Mouse (Mus musculus): ENCODE measurements around the gene Ptprs. TPM values are rescaled to one million over a fixed set of nuclear protein-coding genes. Genes with fewer than 3 reads are reported as not detected.

Ptprs gene
- total and polyA plus RNA-seq, 3 experiments = 51.6 to 324 (median 80.9) TPM

- no peaks in the 10 kb centered on the region for H3K9me3 ChIP-seq (replicated peaks; ENCODE audit: insufficient read depth, low read length)
- H3K4me3 ChIP-seq (ENCODE audit: control insufficient read depth in 1 of 2, insufficient read depth in 1 of 2, low read depth in 2 of 2, low read length in 2 of 2) = no peak overlapping the region
- no peaks in the 10 kb centered on the region for H3K79me2 ChIP-seq (ENCODE audit: control insufficient read depth, insufficient read depth, low read length, poor library complexity)
- H3K4me1 ChIP-seq (ENCODE audit: control insufficient read depth in 1 of 2, insufficient read depth in 2 of 2, low read length in 2 of 2) = no peaks in the 10 kb centered on the region
- no peak overlapping the region for H3K27ac ChIP-seq (ENCODE audit: control insufficient read depth, low read depth, low read length)
- H3K9ac ChIP-seq (ENCODE audit: control insufficient read depth, low read depth, low read length, poor library complexity, severe bottlenecking) = no peak overlapping the region
- DNase-seq (ENCODE audit: low read depth, low spot score) = no peak
- no peaks in the 10 kb centered on the region for H3K36me3 ChIP-seq (ENCODE audit: control insufficient read depth in 1 of 2, insufficient read depth in 2 of 2, low read length in 2 of 2)
- TF ChIP-seq POLR2A (IDR thresholded peaks at IDR 0.05; ENCODE audit: control insufficient read depth in 1 of 2, insufficient read depth in 1 of 2, low read depth in 1 of 2, low read length in 2 of 2, poor library complexity in 1 of 2) = no peak
- TF ChIP-seq USF1 (IDR thresholded peaks at IDR 0.05; ENCODE audit: low read depth, low read length) = no peak
- no peak for TF ChIP-seq TAL1 (IDR thresholded peaks at IDR 0.05; ENCODE audit: low read length)
- no peak for TF ChIP-seq E2F4 (IDR thresholded peaks at IDR 0.05; ENCODE audit: borderline replicate concordance, low read depth, low read length)
- TF ChIP-seq RAD21 (IDR thresholded peaks at IDR 0.05; ENCODE audit: low read depth, low read length) = no peak
- no peak for TF ChIP-seq CTCF (IDR thresholded peaks at IDR 0.05 in 2 of 3, conservative IDR thresholded peaks at IDR 0.05 in 1 of 3; ENCODE audit: control insufficient read depth in 1 of 3, insufficient read depth in 1 of 3, low read depth in 2 of 3, low read length in 3 of 3, poor library complexity in 1 of 3, severe bottlenecking in 1 of 3)
- TF ChIP-seq ZKSCAN1 (IDR thresholded peaks at IDR 0.05; ENCODE audit: low read depth, low read length) = no peak
- TF ChIP-seq ZNF384 (IDR thresholded peaks at IDR 0.05; ENCODE audit: low read depth, low read length) = no peak
- TF ChIP-seq KAT2A (conservative IDR thresholded peaks at IDR 0.05; ENCODE audit: low read depth, low read length) = no peak
- no peak for TF ChIP-seq NRF1 (IDR thresholded peaks at IDR 0.05; ENCODE audit: insufficient read depth, low read depth, low read length, poor library complexity, severe bottlenecking)
- TF ChIP-seq GATA1 (IDR thresholded peaks at IDR 0.05; ENCODE audit: low read depth, low read length) = no peak
- TF ChIP-seq UBTF (IDR thresholded peaks at IDR 0.05; ENCODE audit: borderline replicate concordance, insufficient read depth, low read depth, low read length) = no peak
- TF ChIP-seq MAFK (IDR thresholded peaks at IDR 0.05; ENCODE audit: borderline replicate concordance, low read depth, low read length) = no peak
- TF ChIP-seq ZC3H11A (IDR thresholded peaks at IDR 0.05; ENCODE audit: low read depth, low read length) = no peak
- no peak for TF ChIP-seq CHD1 (IDR thresholded peaks at IDR 0.05; ENCODE audit: low read depth, low read length)
- no peak for TF ChIP-seq USF2 (IDR thresholded peaks at IDR 0.05; ENCODE audit: borderline replicate concordance in 1 of 2, insufficient read depth in 1 of 2, low read depth in 1 of 2, low read length in 2 of 2)
- no peak for TF ChIP-seq NELFE (IDR thresholded peaks at IDR 0.05; ENCODE audit: low read depth, low read length)
- TF ChIP-seq MEF2A (IDR thresholded peaks at IDR 0.05; ENCODE audit: extremely low read depth, insufficient replicate concordance, low read depth, low read length, poor library complexity, severe bottlenecking) = no peak
- no peak for TF ChIP-seq JUND (IDR thresholded peaks at IDR 0.05; ENCODE audit: low read depth, low read length)
- no peaks in the 10 kb centered on the region for H3K27me3 ChIP-seq (ENCODE audit: control insufficient read depth in 1 of 2, insufficient read depth in 2 of 2, low read length in 2 of 2)
Measured at GRCm38 (mm10) chr17:56514916-56515315, 38.6 kb upstream of the Ptprs start.

GRCm38 (mm10) chr17:56514330-56514729 is 38.0 kb upstream of the Ptprs start:
- H3K36me3 ChIP-seq (ENCODE audit: control insufficient read depth in 1 of 2, insufficient read depth in 2 of 2, low read length in 2 of 2) = no peaks in the 10 kb centered on the region
- no peaks in the 10 kb centered on the region for H3K9me3 ChIP-seq (replicated peaks; ENCODE audit: insufficient read depth, low read length)
- TF ChIP-seq ZMIZ1 (IDR thresholded peaks at IDR 0.05; ENCODE audit: low read depth, low read length) (no peak), USF1 (IDR thresholded peaks at IDR 0.05; ENCODE audit: low read depth, low read length) (no peak), EP300 (IDR thresholded peaks at IDR 0.05; ENCODE audit: low read depth in 1 of 2, low read length in 2 of 2) (no peak), HCFC1 (IDR thresholded peaks at IDR 0.05; ENCODE audit: low read depth, low read length) (no peak), ETS1 (IDR thresholded peaks at IDR 0.05; ENCODE audit: low read depth, low read length) (no peak), TBP (IDR thresholded peaks at IDR 0.05; ENCODE audit: low read depth, low read length) (no peak), CHD1 (IDR thresholded peaks at IDR 0.05; ENCODE audit: low read depth, low read length) (no peak), CHD2 (IDR thresholded peaks at IDR 0.05; ENCODE audit: low read length) (no peak), RAD21 (IDR thresholded peaks at IDR 0.05; ENCODE audit: low read depth, low read length) (no peak), TCF12 (IDR thresholded peaks at IDR 0.05; ENCODE audit: low read depth, low read length) (no peak), POLR2A (IDR thresholded peaks at IDR 0.05; ENCODE audit: control insufficient read depth in 1 of 2, insufficient read depth in 1 of 2, low read depth in 1 of 2, low read length in 2 of 2, poor library complexity in 1 of 2) (no peak), MAZ (IDR thresholded peaks at IDR 0.05; ENCODE audit: low read depth, low read length) (no peak)
- H3K9ac ChIP-seq (ENCODE audit: control insufficient read depth, low read depth, low read length, poor library complexity, severe bottlenecking) = no peak overlapping the region
- H3K79me2 ChIP-seq (ENCODE audit: control insufficient read depth, insufficient read depth, low read length, poor library complexity) = no peaks in the 10 kb centered on the region
- H3K4me1 ChIP-seq (ENCODE audit: control insufficient read depth in 1 of 2, insufficient read depth in 2 of 2, low read length in 2 of 2) = no peaks in the 10 kb centered on the region
- no peak for DNase-seq (ENCODE audit: low read depth, low spot score)
- no peak overlapping the region for H3K27ac ChIP-seq (ENCODE audit: control insufficient read depth, low read depth, low read length)
- H3K4me3 ChIP-seq (ENCODE audit: control insufficient read depth in 1 of 2, insufficient read depth in 1 of 2, low read depth in 2 of 2, low read length in 2 of 2) = no peak overlapping the region
- no peaks in the 10 kb centered on the region for H3K27me3 ChIP-seq (ENCODE audit: control insufficient read depth in 1 of 2, insufficient read depth in 2 of 2, low read length in 2 of 2)
